Mouse (Mus musculus) intestine, postnatal 0 days (tissue): ENCODE measurements around the gene Pck1. TPM values are rescaled to one million over a fixed set of nuclear protein-coding genes. Genes with fewer than 3 reads are reported as not detected.

Experiments used
- ATAC-seq: fragments of 200-750 bp; cut with Nextera tagmentation; 2 replicates; pipeline ENCODE4 v1.8.0; 2017; ENCODE audit warnings: mild to moderate bottlenecking, moderate TSS enrichment, moderate library complexity
- H3K27ac ChIP-seq: fragments of 300-500 bp; sonication (generic); 2 replicates; pipeline ENCODE4 v1.5.1; 2014; ENCODE audit warnings: mild to moderate bottlenecking, low read depth, low read length, moderate library complexity
- H3K27me3 ChIP-seq: fragments of 300-500 bp; sonication (generic); replicated peaks from 2 replicates; pipeline ENCODE4 v1.6.1; 2014; ENCODE audit warnings: low read length, mixed read lengths; ENCODE audit not compliant: control insufficient read depth, insufficient read depth
- H3K36me3 ChIP-seq: fragments of 300-500 bp; sonication (generic); 2 replicates; pipeline ENCODE4 v1.6.1; 2014; ENCODE audit warnings: mild to moderate bottlenecking, moderate library complexity; ENCODE audit not compliant: control insufficient read depth, insufficient read depth
- H3K4me1 ChIP-seq: fragments of 300-500 bp; sonication (generic); replicated peaks from 2 replicates; pipeline ENCODE4 v1.6.1; 2014; ENCODE audit warnings: antibody characterized with exemption, low read length, mixed read lengths; ENCODE audit not compliant: control insufficient read depth, insufficient read depth
- H3K4me2 ChIP-seq: fragments of 300-500 bp; sonication (generic); replicated peaks from 2 replicates; pipeline ENCODE4 v1.6.1; 2014; ENCODE audit warnings: low read depth, mild to moderate bottlenecking, moderate library complexity
- H3K4me3 ChIP-seq: fragments of 300-500 bp; sonication (generic); 2 replicates; pipeline ENCODE4 v1.5.1; 2014; ENCODE audit warnings: low read depth, low read length
- H3K9ac ChIP-seq: fragments of 300-500 bp; sonication (generic); 2 replicates; pipeline ENCODE4 v1.6.1; 2014; ENCODE audit warnings: mild to moderate bottlenecking, low read depth, low read length
- H3K9me3 ChIP-seq: fragments of 300-500 bp; sonication (generic); 2 replicates; pipeline ENCODE4 v1.6.1; 2016; ENCODE audit warnings: mixed run types; ENCODE audit not compliant: control insufficient read depth
- CTCF ChIP-seq: sonication (generic); IDR thresholded peaks from 2 replicates; pipeline ENCODE4 v1.5.1; 2016; ENCODE audit warnings: low read depth, mild to moderate bottlenecking, control low read depth, antibody characterized with exemption, moderate library complexity
- WGBS: fragments of 180-500 bp; shearing (Covaris S2); extraction: QIAGEN DNeasy Blood & Tissue Kit; methylation state at CpG from one replicate; pipeline ENCODE4 v1.1.7; 2014; 5-methylcytosine and 5-hydroxymethylcytosine counted together
- polyA plus RNA-seq: library from polyadenylated mRNA; unstranded; fragments of >200 nt; fragmentation: Nextera tagmentation; extraction: Ambion mirVana; gene quantifications from 2 replicates; pipeline ENCODE4 v1.2.1, GENCODE M21; 2015

The Pck1 gene
- polyA plus RNA-seq, 1 experiment from 2014 or later, result 249 TPM

DNA sequence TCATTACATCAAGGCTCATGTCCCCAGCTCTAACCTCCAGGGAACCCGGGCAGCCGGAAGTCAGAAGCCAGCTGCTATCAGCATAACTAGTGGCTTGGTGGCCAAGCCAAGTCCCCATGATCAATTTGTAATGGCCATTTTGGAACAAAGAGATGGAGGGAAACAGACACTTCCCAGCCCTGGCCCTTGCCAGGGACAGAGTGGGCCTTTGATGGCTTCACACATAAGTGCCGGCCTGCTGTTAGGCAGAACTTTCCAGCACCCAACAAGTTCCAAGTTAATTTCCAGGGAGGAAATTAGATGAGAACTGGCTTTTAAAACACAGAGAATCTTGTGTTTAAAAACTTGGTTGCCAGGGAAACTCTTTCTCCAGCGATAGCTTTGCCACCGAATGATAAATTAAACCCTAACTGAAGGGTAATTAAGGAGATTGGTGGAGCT lies 15.6 kb downstream of the Pck1 start:
- H3K4me3 ChIP-seq, result no peak overlapping the region
- H3K9me3 ChIP-seq, result no peaks in the 10 kb centered on the region
- ATAC-seq, result no peak
- no peaks in the 10 kb centered on the region for H3K36me3 ChIP-seq
- 60% methylated on average over 5 of the region's 5 CpGs for WGBS
- H3K4me2 ChIP-seq, result no peak overlapping the region
- no peak for TF ChIP-seq CTCF
- H3K27ac ChIP-seq, result no peak overlapping the region
- peaks cover 13% of the 10 kb centered on the region; the same call in 1 of the 2 replicates for H3K4me1 ChIP-seq
- H3K27me3 ChIP-seq, result no peaks in the 10 kb centered on the region
- no peak overlapping the region for H3K9ac ChIP-seq

DNA sequence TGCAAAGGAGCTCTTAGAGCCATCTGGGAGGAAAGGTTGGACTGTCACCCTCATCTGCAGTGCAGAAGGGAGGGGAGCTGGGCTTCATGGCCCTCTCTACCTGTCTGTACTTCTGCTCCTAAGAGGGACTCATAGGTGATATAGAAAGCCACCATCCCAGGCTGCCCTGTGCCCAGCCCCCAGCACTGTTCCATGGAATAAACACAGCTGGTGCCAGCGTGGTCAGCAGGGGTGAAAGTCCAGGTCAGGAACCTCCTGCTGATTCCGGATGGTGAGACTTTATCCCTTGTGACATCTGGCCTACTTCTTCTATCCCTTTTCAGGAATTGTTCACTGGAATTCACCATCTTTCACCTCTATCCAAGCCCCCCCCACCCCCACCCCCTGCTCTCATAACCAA lies 17.2 kb downstream of the Pck1 start:
- Histone ChIP-seq H3K4me1 (peaks cover 13% of the 10 kb centered on the region; the same call in 1 of the 2 replicates), H3K9me3 (no peaks in the 10 kb centered on the region), H3K27ac (peak overlapping the region; percentile 81), H3K4me2 (no peak overlapping the region), H3K27me3 (no peaks in the 10 kb centered on the region), H3K4me3 (no peak overlapping the region), H3K36me3 (no peaks in the 10 kb centered on the region), H3K9ac (no peak overlapping the region)
- TF ChIP-seq CTCF, result no peak
- WGBS, result 35% methylated on average over 2 of the region's 2 CpGs
- peak; percentile 65 for ATAC-seq

DNA sequence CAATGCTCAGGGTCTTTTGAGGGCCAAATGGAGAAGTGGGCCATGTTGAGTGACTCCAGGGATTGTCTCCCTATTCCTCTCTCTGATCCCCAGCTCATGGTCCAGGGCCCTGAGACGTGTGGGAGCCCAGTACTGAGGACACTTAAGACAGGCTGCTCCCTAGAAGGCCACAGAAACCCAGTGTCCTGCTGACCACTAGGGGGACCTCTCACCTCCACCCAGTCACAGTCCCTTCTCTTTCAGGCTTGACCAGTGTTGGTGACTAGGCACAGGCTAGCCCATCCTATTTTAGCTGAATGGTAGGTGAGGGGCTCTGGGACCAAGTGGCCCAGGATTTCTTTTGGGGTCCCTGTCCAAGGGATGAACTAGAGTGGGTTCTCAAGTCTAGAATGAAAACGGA lies 17.9 kb downstream of the Pck1 start:
- WGBS, result 68% methylated on average over 2 of the region's 2 CpGs
- Histone ChIP-seq H3K27ac (peak overlapping the region; percentile 81), H3K27me3 (no peaks in the 10 kb centered on the region), H3K4me3 (no peak overlapping the region), H3K36me3 (no peaks in the 10 kb centered on the region), H3K9me3 (no peaks in the 10 kb centered on the region), H3K4me2 (no peak overlapping the region), H3K9ac (no peak overlapping the region), H3K4me1 (peaks cover 13% of the 10 kb centered on the region; the same call in 1 of the 2 replicates)
- TF ChIP-seq CTCF, result peak; percentile 76
- peak; percentile 32; the same call in 1 of the 2 replicates for ATAC-seq

DNA sequence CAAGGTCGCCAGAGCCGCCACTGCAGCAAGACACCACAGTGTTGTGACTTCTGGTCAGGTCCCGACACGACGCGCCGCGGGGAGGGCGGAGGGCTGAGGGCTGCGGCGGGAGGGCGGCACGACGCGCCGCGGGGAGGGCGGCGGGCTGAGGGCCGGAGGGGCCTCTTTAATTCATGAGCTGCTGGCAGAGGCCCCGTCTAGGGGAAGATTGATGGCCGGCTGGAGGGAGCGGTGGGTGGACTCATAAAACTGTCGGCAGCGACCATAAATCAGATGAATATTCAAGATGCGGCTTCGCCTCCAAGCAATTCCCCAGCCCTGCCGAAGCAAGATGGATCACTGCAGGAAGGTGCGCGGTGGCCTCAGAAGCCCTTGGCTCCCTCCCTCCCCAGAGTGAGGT lies 18.6 kb downstream of the Pck1 start:
- H3K36me3 ChIP-seq, result no peaks in the 10 kb centered on the region
- H3K27ac ChIP-seq, result peak overlapping the region; percentile 81; the same call in 1 of the 2 replicates
- 0 out of 2 replicates have a peak overlapping the region, but pooled peaks have one; percentile 8 for H3K9ac ChIP-seq
- no peaks in the 10 kb centered on the region for H3K27me3 ChIP-seq
- H3K9me3 ChIP-seq, result no peaks in the 10 kb centered on the region
- peak; percentile 65 for ATAC-seq
- WGBS, result under 1% methylated on average over 30 of the region's 30 CpGs
- H3K4me2 ChIP-seq, result peak overlapping the region; percentile 57
- no peak for TF ChIP-seq CTCF
- H3K4me1 ChIP-seq, result peaks cover 13% of the 10 kb centered on the region; the same call in 1 of the 2 replicates
- 0 out of 2 replicates have a peak overlapping the region, but pooled peaks have one; percentile 16 for H3K4me3 ChIP-seq

DNA sequence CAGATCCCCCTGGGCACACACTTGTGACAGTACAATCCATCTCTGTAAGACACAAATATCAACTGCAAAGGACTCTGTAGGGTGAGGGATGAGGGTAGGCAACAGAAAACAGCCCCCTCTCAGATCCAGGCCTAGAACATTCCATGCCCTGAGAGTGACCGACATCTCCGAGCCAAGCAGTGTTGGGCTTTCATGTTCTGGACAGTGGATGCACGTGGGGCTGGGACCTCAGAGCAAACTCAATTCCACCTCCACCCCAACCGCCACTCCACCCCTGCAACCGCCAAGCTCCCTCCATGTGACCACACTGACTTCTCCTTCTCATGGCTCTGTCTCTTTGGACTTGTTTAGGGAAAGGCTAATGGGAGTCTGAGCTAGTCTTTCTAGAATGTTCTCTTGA lies 19.1 kb downstream of the Pck1 start:
- H3K36me3 ChIP-seq, result no peaks in the 10 kb centered on the region
- no peak overlapping the region for H3K4me3 ChIP-seq
- peak overlapping the region; percentile 57 for H3K4me2 ChIP-seq
- WGBS, result 56% methylated on average over 5 of the region's 5 CpGs
- no peaks in the 10 kb centered on the region for H3K9me3 ChIP-seq
- ATAC-seq, result no peak
- H3K4me1 ChIP-seq, result peaks cover 13% of the 10 kb centered on the region; the same call in 1 of the 2 replicates
- no peak for TF ChIP-seq CTCF
- H3K27ac ChIP-seq, result no peak overlapping the region
- H3K9ac ChIP-seq, result no peak overlapping the region
- no peaks in the 10 kb centered on the region for H3K27me3 ChIP-seq

DNA sequence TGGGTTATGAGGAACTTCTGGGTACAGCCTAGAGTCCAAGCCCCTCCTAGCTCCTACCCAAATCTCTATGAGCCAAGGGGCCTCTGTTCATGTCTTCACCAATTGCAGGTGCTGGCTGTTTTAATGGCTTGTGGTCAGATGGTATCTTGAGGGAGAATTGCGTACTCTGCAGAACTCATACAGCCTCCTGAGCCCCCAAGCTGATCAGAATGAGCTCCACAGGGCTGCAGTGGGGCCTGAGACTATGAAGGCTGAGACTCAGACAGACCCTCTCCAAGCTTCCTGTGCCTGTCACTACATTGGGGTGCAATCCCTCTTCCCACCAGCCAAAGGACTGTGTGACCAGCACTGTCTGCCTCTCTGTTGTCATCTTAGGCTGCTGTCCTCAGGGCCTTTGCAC lies 19.5 kb downstream of the Pck1 start:
- TF ChIP-seq CTCF, result no peak
- Histone ChIP-seq H3K4me3 (no peak overlapping the region), H3K27ac (no peak overlapping the region), H3K9me3 (no peaks in the 10 kb centered on the region), H3K9ac (no peak overlapping the region), H3K4me2 (no peak overlapping the region), H3K4me1 (peaks cover 13% of the 10 kb centered on the region; the same call in 1 of the 2 replicates), H3K27me3 (no peaks in the 10 kb centered on the region), H3K36me3 (no peaks in the 10 kb centered on the region)
- ATAC-seq, result no peak
- 81% methylated on average over 1 of the region's 1 CpGs for WGBS
